Mouse (Mus musculus): ENCODE results near the gene Chfr. TPM values are rescaled to one million over a fixed set of nuclear protein-coding genes. Genes with fewer than 3 reads are reported as not detected.

Gene Chfr
- polyA plus RNA-seq, 1 experiment from 2014 or later = 42.2 TPM

DNA sequence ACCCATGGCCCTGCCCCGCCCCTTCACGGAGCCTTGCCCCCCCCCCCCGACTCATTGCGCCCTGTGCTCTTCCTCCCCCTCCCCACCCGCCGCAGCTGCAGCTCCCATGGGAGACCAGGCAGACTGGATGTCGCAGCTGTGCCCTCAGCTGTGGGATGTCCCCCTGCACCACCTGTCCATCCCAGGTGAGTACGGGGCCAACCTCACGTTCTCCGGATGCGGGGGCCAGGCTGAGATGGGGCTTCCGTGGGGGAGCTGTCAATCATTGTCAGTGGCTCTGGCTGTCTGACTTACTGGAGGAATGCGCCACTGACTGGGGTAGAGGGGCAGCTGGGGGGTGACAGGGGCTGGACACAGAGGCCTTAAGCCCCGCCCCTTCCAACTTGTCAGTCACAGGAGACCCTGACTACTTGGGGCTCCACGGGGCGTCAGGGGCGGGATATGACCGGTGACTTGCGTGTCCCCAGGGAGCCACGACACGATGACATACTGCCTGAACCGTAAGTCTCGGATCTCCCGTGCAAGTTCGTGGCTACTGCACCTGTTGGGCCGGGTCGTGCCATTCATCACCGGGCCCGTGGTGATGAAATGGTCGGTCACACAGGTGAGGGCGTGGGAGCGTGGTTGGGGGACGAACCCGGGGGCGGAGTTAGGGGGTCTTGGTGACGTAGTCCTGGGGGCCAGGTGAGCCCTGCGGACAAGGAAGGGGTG, 34.6 kb upstream of the Chfr start:
- Histone ChIP-seq H3K9me3 (ENCODE audit: control insufficient read depth, low read depth, low read length) (peaks cover 3% of the 10 kb centered on the region; the same call in 1 of the 2 replicates), H3K27ac (ENCODE audit: low read length) (no peak overlapping the region), H3K4me3 (ENCODE audit: low read depth, low read length) (peak overlapping the region; percentile 29), H3K4me1 (ENCODE audit: control insufficient read depth, insufficient read depth, low read length) (peaks cover 15% of the 10 kb centered on the region), H3K9ac (replicated peaks; ENCODE audit: low read depth, low read length) (no peak overlapping the region), H3K36me3 (ENCODE audit: control insufficient read depth, insufficient read depth, low read length) (peaks cover 32% of the 10 kb centered on the region), H3K27me3 (ENCODE audit: control insufficient read depth, insufficient read depth, low read length) (no peaks in the 10 kb centered on the region), H3K4me2 (replicated peaks; ENCODE audit: low read depth, low read length) (peak overlapping the region; percentile 66)
- WGBS = 2% methylated on average over 37 of the region's 37 CpGs
- peak; percentile 15; the same call in 1 of the 2 replicates for ATAC-seq (ENCODE audit: insufficient number of reproducible peaks, insufficient read depth, low FRiP score, low read depth)

- Histone ChIP-seq H3K4me2 (replicated peaks; ENCODE audit: low read depth, low read length) (peak overlapping the region; percentile 66), H3K27me3 (ENCODE audit: control insufficient read depth, insufficient read depth, low read length) (no peaks in the 10 kb centered on the region), H3K9ac (replicated peaks; ENCODE audit: low read depth, low read length) (no peak overlapping the region), H3K4me3 (ENCODE audit: low read depth, low read length) (peak overlapping the region; percentile 29), H3K27ac (ENCODE audit: low read length) (no peak overlapping the region), H3K4me1 (ENCODE audit: control insufficient read depth, insufficient read depth, low read length) (peaks cover 22% of the 10 kb centered on the region), H3K9me3 (ENCODE audit: control insufficient read depth, low read depth, low read length) (peaks cover 3% of the 10 kb centered on the region; the same call in 1 of the 2 replicates), H3K36me3 (ENCODE audit: control insufficient read depth, insufficient read depth, low read length) (peaks cover 33% of the 10 kb centered on the region)
- 15% methylated on average over 34 of the region's 34 CpGs for WGBS
- peak; percentile 33; the same call in 1 of the 2 replicates for ATAC-seq (ENCODE audit: insufficient number of reproducible peaks, insufficient read depth, low FRiP score, low read depth)
Observed at GRCm38 (mm10) chr5:110101716-110102347, 33.8 kb upstream of the Chfr start.

DNA sequence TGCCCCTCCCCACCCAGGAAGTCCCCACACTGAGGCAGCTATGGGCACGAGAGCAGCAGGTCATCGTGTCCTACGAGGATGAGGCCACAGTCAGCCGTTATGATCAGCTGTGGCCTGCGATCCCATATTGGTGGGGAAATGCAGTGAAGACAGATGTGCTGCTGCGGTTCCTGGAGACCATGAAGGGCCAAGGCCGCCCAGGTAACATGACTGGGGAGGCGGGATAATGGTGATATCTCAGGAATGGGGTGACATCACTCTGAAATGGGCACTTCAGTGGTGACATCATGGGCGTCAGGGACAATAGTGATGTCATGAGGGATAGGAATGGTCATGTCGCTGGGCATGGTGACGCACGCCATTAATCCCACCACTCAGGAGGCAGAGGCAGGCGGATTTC, 33.2 kb upstream of the Chfr start:
- Histone ChIP-seq H3K9ac (replicated peaks; ENCODE audit: low read depth, low read length) (no peak overlapping the region), H3K4me3 (ENCODE audit: low read depth, low read length) (no peak overlapping the region), H3K27ac (ENCODE audit: low read length) (no peak overlapping the region), H3K4me1 (ENCODE audit: control insufficient read depth, insufficient read depth, low read length) (peaks cover 24% of the 10 kb centered on the region), H3K4me2 (replicated peaks; ENCODE audit: low read depth, low read length) (no peak overlapping the region; the same call in 1 of the 2 replicates), H3K27me3 (ENCODE audit: control insufficient read depth, insufficient read depth, low read length) (no peaks in the 10 kb centered on the region), H3K36me3 (ENCODE audit: control insufficient read depth, insufficient read depth, low read length) (peaks cover 33% of the 10 kb centered on the region), H3K9me3 (ENCODE audit: control insufficient read depth, low read depth, low read length) (peaks cover 3% of the 10 kb centered on the region; the same call in 1 of the 2 replicates)
- WGBS = 89% methylated on average over 13 of the region's 13 CpGs
- ATAC-seq (ENCODE audit: insufficient number of reproducible peaks, insufficient read depth, low FRiP score, low read depth) = no peak

DNA sequence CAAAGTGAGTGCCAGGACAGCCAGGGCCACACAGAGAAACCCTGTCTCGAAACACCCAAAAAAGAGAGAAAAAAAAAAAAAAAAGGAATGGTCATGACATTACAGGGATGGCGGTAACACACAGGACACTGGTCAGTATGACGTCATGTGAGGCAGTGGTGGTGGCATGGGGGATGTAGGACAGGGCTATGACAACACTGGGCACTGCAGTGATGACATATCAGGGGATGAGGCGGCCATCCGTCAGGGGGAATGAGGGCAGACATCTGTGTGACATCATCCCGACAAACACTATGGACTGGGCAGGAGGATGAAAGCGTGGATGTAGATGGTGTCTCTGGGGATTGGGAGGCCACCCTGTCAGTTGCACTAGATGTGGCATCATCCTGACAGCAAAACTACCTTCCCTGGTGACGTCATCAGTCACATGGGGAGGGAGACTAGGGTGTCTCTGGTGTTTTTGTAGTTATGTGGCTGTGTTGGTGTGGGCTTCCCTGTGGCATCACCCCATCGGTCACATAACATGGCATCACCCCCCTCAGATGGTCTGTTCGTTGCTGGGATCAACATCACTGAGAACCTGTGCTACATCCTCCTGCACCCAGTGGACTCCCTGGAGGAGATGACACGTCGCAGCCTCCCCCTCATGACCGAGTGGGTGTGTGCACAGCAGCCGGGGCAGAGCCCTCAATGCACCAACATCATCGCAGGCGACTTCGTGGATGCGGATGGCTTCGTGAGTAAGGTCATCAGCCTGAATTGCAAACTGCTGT, 32.6 kb upstream of the Chfr start:
- H3K4me3 ChIP-seq (ENCODE audit: low read depth, low read length) = no peak overlapping the region
- no peak overlapping the region for H3K4me2 ChIP-seq (replicated peaks; ENCODE audit: low read depth, low read length)
- ATAC-seq (ENCODE audit: insufficient number of reproducible peaks, insufficient read depth, low FRiP score, low read depth) = no peak
- H3K4me1 ChIP-seq (ENCODE audit: control insufficient read depth, insufficient read depth, low read length) = peaks cover 24% of the 10 kb centered on the region
- H3K27me3 ChIP-seq (ENCODE audit: control insufficient read depth, insufficient read depth, low read length) = no peaks in the 10 kb centered on the region
- 92% methylated on average over 19 of the region's 19 CpGs for WGBS
- peaks cover 33% of the 10 kb centered on the region for H3K36me3 ChIP-seq (ENCODE audit: control insufficient read depth, insufficient read depth, low read length)
- no peak overlapping the region for H3K27ac ChIP-seq (ENCODE audit: low read length)
- H3K9ac ChIP-seq (replicated peaks; ENCODE audit: low read depth, low read length) = no peak overlapping the region
- H3K9me3 ChIP-seq (ENCODE audit: control insufficient read depth, low read depth, low read length) = peaks cover 3% of the 10 kb centered on the region; the same call in 1 of the 2 replicates

GRCm38 (mm10) chr5:110103901-110104615, 31.6 kb upstream of the Chfr start:
- Histone ChIP-seq H3K4me2 (replicated peaks; ENCODE audit: low read depth, low read length) (no peak overlapping the region), H3K27me3 (ENCODE audit: control insufficient read depth, insufficient read depth, low read length) (no peaks in the 10 kb centered on the region), H3K9me3 (ENCODE audit: control insufficient read depth, low read depth, low read length) (peaks cover 3% of the 10 kb centered on the region; the same call in 1 of the 2 replicates), H3K4me3 (ENCODE audit: low read depth, low read length) (no peak overlapping the region), H3K9ac (replicated peaks; ENCODE audit: low read depth, low read length) (no peak overlapping the region), H3K27ac (ENCODE audit: low read length) (no peak overlapping the region), H3K4me1 (ENCODE audit: control insufficient read depth, insufficient read depth, low read length) (peaks cover 24% of the 10 kb centered on the region), H3K36me3 (ENCODE audit: control insufficient read depth, insufficient read depth, low read length) (peaks cover 33% of the 10 kb centered on the region)
- WGBS = 96% methylated on average over 27 of the region's 27 CpGs
- no peak for ATAC-seq (ENCODE audit: insufficient number of reproducible peaks, insufficient read depth, low FRiP score, low read depth)

GRCm38 (mm10) chr5:110104616-110105380, 30.8 kb upstream of the Chfr start:
- H3K4me3 ChIP-seq (ENCODE audit: low read depth, low read length) = no peak overlapping the region
- H3K4me2 ChIP-seq (replicated peaks; ENCODE audit: low read depth, low read length) = no peak overlapping the region
- no peaks in the 10 kb centered on the region for H3K27me3 ChIP-seq (ENCODE audit: control insufficient read depth, insufficient read depth, low read length)
- 96% methylated on average over 36 of the region's 36 CpGs for WGBS
- no peak for ATAC-seq (ENCODE audit: insufficient number of reproducible peaks, insufficient read depth, low FRiP score, low read depth)
- no peak overlapping the region for H3K27ac ChIP-seq (ENCODE audit: low read length)
- peaks cover 33% of the 10 kb centered on the region for H3K36me3 ChIP-seq (ENCODE audit: control insufficient read depth, insufficient read depth, low read length)
- peaks cover 24% of the 10 kb centered on the region for H3K4me1 ChIP-seq (ENCODE audit: control insufficient read depth, insufficient read depth, low read length)
- peaks cover 3% of the 10 kb centered on the region; the same call in 1 of the 2 replicates for H3K9me3 ChIP-seq (ENCODE audit: control insufficient read depth, low read depth, low read length)
- H3K9ac ChIP-seq (replicated peaks; ENCODE audit: low read depth, low read length) = no peak overlapping the region

DNA sequence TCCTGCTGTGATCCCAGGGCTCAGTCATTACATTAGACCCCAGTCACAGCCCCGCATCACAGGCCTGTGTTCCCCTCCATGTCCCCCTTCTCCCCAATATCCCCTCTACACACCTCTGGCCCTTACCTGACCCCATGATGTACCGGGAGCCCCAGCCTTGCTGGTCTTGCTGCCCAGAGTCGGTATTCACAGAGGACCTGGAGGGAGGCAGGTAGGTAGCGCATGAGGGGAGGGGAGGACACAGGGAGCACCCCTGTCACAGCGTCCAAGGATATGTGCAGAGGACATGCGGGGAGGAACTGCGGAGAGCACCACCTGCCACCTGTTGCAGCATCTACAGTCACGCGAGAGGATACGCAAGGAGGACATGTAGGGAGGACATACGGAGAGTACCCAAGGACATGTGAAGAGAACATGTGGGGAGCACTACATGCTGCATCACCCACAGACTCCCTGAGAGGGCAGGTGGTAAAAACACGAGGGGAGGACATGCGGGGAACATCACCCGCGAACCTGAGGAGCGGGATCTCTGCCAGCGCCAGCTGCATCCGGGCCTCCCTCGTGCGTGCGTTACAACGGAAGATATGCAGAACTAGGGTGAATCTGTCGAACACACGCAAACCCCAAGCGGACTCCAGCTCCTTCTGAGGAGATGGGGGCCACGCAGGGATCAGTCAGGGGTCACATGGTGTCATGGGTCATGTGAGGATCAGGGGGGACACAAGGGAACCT, 29.3 kb upstream of the Chfr start:
- ATAC-seq (ENCODE audit: insufficient number of reproducible peaks, insufficient read depth, low FRiP score, low read depth) = no peak
- 94% methylated on average over 26 of the region's 26 CpGs for WGBS
- H3K9me3 ChIP-seq (ENCODE audit: control insufficient read depth, low read depth, low read length) = peaks cover 3% of the 10 kb centered on the region; the same call in 1 of the 2 replicates
- H3K27me3 ChIP-seq (ENCODE audit: control insufficient read depth, insufficient read depth, low read length) = no peaks in the 10 kb centered on the region
- no peak overlapping the region for H3K27ac ChIP-seq (ENCODE audit: low read length)
- H3K4me2 ChIP-seq (replicated peaks; ENCODE audit: low read depth, low read length) = peak overlapping the region; percentile 80
- H3K4me3 ChIP-seq (ENCODE audit: low read depth, low read length) = peak overlapping the region; percentile 81
- peaks cover 19% of the 10 kb centered on the region for H3K4me1 ChIP-seq (ENCODE audit: control insufficient read depth, insufficient read depth, low read length)
- H3K9ac ChIP-seq (replicated peaks; ENCODE audit: low read depth, low read length) = peak overlapping the region; percentile 75; the same call in 1 of the 2 replicates
- H3K36me3 ChIP-seq (ENCODE audit: control insufficient read depth, insufficient read depth, low read length) = peaks cover 33% of the 10 kb centered on the region
